Mouse (Mus musculus): Measurements from ENCODE around the gene Arl14.

Gene Arl14

GRCm38 (mm10) chr3:69221806-69222501 lies at the start of gene Arl14:
Arl14 (plus strand) TSS chr3:69222419.
- DNase-seq (ENCODE audit: low spot score), result no peak

- no peak for DNase-seq (ENCODE audit: low spot score)
Measured at GRCm38 (mm10) chr3:69175229-69175628, 47.0 kb upstream of the Arl14 start.

- peak; percentile 8 for DNase-seq (ENCODE audit: low spot score)
Measured at GRCm38 (mm10) chr3:69177168-69177797, 44.9 kb upstream of the Arl14 start.

DNA sequence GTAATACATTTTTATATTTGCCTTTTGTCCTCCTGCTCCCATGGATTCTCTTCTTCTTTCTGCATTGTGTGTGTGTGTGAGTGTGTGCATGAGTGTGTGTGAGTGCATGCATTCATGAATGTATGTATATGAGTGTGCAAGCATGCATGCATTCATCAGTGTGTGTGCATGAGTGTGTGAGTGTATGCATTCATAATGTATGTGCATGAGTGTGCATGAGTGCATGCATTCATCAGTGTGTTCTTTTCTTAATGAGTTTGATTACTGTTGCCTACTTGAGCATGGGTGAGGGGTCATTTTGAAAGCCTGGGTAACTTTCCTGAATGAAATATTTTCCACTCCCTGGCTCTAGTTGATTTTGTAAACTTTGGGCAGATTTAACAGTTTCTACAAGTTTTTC lies 44.3 kb upstream of the Arl14 start:
- no peak for DNase-seq (ENCODE audit: low spot score)

- no peak for DNase-seq (ENCODE audit: low spot score)
Measured at GRCm38 (mm10) chr3:69178365-69179004, 43.7 kb upstream of the Arl14 start.

DNA sequence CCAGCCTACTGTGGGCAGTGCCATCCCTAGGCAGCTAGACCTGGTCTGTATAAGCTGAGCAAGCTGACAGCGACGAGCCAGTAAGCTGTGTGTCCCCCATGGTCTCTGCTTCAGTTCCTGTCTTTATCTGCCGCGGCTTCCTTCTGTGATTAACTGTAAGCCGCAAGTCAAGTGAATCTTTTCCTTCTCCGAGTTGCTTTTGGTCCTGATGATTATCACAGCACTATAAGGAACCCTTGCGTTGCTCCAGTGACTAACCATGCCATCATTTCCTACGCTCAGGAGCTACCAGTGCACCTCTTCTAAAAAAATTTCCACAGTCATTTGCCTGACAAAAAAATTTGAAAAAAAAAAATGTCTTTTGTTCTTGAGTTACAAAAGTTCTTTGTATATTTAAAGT lies 40.7 kb upstream of the Arl14 start:
- DNase-seq (ENCODE audit: low spot score), result no peak

DNA sequence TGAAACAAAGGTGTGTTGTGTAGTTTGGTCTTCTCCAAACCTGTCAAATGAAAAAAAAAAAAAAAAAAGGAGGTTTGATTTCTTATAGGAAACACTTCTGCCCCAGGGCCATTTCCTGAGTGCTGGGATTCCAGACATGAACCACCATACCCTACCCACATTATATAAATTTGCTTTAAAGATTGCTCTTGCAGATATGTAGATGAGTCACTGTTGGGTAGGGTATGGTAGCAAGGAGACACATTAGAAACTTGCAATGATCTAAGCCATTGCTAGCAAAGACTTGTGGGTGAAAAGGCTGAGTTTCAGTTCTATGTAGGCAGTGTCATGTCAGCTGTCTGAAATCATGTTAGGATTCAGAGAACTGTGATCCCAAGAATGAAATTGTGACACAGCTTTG lies 40.0 kb upstream of the Arl14 start:
- no peak for DNase-seq (ENCODE audit: low spot score)

DNA sequence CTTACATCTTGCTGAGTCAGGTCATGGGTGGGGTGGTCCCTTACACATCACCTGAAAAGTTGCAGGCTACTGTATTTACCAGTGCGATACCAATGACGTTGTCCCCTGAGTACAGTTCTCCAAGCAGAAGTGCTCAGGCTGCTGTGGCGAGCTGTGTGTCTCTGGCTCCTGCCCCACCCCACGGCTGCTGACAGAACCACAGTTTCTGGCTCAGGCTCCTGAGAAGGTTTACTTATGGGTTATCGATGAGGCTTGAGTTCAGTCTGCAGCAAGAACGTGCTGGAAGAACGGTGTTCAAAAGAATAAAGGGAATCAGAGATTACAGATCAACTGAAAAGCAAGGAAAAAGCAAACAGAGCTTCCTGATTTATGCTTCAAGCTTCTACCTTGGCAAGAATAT lies 37.0 kb upstream of the Arl14 start:
- no peak for DNase-seq (ENCODE audit: low spot score)

DNA sequence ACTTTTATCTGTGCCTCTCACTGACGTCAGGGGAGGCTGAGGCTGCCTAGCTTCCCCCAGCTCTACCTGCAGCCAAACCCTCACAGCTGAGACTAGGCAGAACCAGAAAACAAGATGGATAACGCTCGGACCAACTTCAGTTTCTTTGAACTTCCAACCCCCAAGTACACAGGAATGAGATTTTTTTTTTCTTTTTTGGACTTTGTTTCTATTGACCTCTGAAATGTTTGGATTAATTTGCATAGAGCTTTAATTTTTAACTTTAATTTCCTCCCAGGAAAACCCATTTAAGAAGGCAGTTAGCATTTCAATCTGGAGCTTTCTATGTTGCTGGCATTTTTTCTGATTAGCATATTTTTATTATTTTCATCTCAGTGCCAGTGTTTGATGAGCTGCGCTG lies 36.2 kb upstream of the Arl14 start:
- DNase-seq (ENCODE audit: low spot score), result no peak

GRCm38 (mm10) chr3:69186643-69187042 lies 35.6 kb upstream of the Arl14 start:
- DNase-seq (ENCODE audit: low spot score), result no peak

- no peak for DNase-seq (ENCODE audit: low spot score)
Measured at GRCm38 (mm10) chr3:69192995-69193394, 29.2 kb upstream of the Arl14 start.

- DNase-seq (ENCODE audit: low spot score), result no peak
Measured at GRCm38 (mm10) chr3:69194496-69194895, 27.7 kb upstream of the Arl14 start.

- DNase-seq (ENCODE audit: low spot score), result no peak
Measured at GRCm38 (mm10) chr3:69195251-69195650, 27.0 kb upstream of the Arl14 start.

GRCm38 (mm10) chr3:69198098-69198497 lies 24.1 kb upstream of the Arl14 start:
- DNase-seq (ENCODE audit: low spot score), result no peak

- no peak for DNase-seq (ENCODE audit: low spot score)
Measured at GRCm38 (mm10) chr3:69200251-69200650, 22.0 kb upstream of the Arl14 start.

DNA sequence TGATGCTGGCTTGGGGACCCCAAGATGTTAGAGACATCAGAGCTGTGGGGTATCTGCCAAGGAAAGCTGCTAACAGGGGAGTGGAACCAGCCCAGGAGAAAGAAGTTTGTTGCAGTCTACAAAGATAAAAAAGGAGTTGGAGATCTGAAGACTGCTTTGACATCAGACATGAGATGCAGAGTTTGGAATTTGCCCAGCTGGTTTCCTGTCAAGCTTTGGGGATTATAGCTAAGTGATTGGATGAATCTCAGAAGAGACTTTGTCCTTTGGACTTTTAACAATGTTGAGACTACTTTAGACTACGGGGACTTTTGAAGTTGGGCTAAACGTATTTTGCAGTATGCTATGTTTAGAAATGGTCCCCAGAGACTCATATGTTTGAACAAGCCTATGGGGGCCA lies 21.0 kb upstream of the Arl14 start:
- DNase-seq (ENCODE audit: low spot score), result no peak

DNA sequence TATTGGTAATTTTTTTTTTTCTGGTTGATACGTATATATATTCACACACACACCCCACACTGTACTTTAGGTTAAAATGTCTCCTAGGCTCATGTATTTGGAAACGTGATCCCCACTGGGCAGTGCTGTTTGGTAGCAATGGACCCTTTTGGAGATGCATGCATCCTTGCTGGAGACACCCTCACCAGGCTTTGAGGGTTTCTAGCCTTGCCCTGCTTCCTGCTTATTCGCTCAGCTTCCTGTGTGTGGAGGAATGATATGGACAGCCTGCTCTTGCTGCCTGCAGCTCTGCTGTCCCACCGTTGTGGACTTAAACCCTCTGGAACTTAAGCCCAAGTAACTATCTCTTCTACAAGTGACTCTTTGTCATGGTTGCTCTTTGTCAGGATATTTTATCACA lies 19.3 kb upstream of the Arl14 start:
- DNase-seq (ENCODE audit: low spot score), result no peak

DNA sequence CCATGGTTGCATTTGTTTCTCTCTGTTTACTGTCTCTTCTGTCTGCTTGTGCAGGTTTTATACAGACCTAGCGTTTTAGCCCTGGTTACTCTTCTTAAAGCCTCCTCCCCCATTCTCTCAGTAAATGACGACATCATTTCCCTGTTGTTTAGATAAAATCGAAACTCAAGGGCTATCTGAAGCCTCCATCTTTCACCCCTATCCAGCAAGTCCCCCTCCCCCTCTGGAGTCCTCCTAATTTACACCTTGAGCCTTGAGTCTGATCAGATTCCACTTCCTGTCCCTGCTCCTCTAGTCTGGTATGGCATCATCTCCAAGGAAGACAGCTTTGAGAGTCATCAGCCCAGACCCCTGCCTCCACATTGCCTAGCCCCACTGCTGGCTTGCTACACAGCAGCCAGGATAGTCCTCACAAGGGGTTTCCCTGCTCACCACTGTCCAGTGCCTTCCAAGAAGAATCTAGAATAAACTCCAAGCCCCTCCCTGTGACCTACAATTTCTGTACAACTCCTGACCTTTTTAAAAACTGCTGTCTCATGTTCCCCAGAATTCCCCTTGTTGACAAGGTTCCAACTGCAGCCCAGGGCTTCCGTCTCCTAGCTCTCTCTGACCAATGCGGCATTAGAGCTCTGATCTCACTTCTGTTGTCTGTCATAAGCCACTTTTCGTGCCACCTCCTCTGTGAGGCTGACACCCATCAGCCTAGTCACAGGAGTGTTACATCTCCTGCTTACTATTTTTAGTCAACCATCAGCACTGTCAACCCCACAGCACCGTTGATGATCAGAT lies 16.8 kb upstream of the Arl14 start:
- DNase-seq (ENCODE audit: low spot score), result no peak

- DNase-seq (ENCODE audit: low spot score), result no peak
Measured at GRCm38 (mm10) chr3:69206193-69206893, 15.9 kb upstream of the Arl14 start.

- DNase-seq (ENCODE audit: low spot score), result no peak
Measured at GRCm38 (mm10) chr3:69208441-69209309, 13.5 kb upstream of the Arl14 start.

- no peak for DNase-seq (ENCODE audit: low spot score)
Measured at GRCm38 (mm10) chr3:69212246-69212645, 10.0 kb upstream of the Arl14 start.
